Mouse (Mus musculus) left cerebral cortex, adult 2 months (tissue): ENCODE data around the gene Tex36. TPM values are rescaled to one million over a fixed set of nuclear protein-coding genes. Genes with fewer than 3 reads are reported as not detected.

Experiments used
- DNase-seq, 2 experiments: peaks; one replicate each; pipeline ENCODE4 v3.0.0; 2021 to 2022; ENCODE audit warnings: low spot score in 2 of 2, mixed read lengths in 1 of 2; ENCODE audit errors: extremely low spot score in 1 of 2
- H3K27ac ChIP-seq: fragments of 200-600 bp; 2 replicates; pipeline ENCODE4 v1.8.1; 2022
- H3K4me3 ChIP-seq: fragments of 200-600 bp; 2 replicates; pipeline ENCODE4 v1.8.1; 2022
- CTCF ChIP-seq: fragments of 200-600 bp; IDR thresholded peaks from 2 replicates; pipeline ENCODE4 v1.8.1; 2022; ENCODE audit warnings: antibody characterized with exemption, mild to moderate bottlenecking, moderate library complexity
- intact Hi-C: fragments of 180-260 bp; cut with DNase I; formaldehyde crosslinking; loops from one replicate; pipeline ENCODE4 v1.15.1; 2025
- total RNA-seq, 2 experiments: library from RNA; stranded (reverse); gene quantifications; 2 replicates each; pipeline ENCODE4 v1.2.3; 2021

Gene Tex36
- total RNA-seq, 2 experiments from 2014 or later = not detected

GRCm38 (mm10) chr7:133579491-133580295, 22.3 kb downstream of the Tex36 start:
- DNase-seq = peak; percentile 15 to 17
- peak; percentile 28 for TF ChIP-seq CTCF
- H3K4me3 ChIP-seq = no peak overlapping the region; the same call in 1 of the 2 replicates
- H3K27ac ChIP-seq = no peak overlapping the region
- intact Hi-C loops = no loop called here

GRCm38 (mm10) chr7:133576825-133577224, 25.1 kb downstream of the Tex36 start:
- DNase-seq = no peak
- Histone ChIP-seq H3K4me3 (no peak overlapping the region), H3K27ac (no peak overlapping the region)
- intact Hi-C loops = no loop called here
- TF ChIP-seq CTCF = no peak

- no peak overlapping the region for H3K27ac ChIP-seq
These were observed 25.7 kb downstream of the Tex36 start for GRCm38 (mm10) chr7:133576281-133576680.

GRCm38 (mm10) chr7:133571927-133572326, 30.0 kb downstream of the Tex36 start:
- H3K27ac ChIP-seq = no peak overlapping the region
- TF ChIP-seq CTCF = peak; percentile 39
- intact Hi-C loops = loop anchor here (5.0 kb wide), 1 partner anchor 540 kb away; no protein-coding TSS in a partner anchor
- DNase-seq = no peak
- no peak overlapping the region for H3K4me3 ChIP-seq

More at GRCm38 (mm10) chr7:133576281-133576680, 25.7 kb downstream of the Tex36 start:
- intact Hi-C loops = no loop called here
- no peak for DNase-seq
- H3K4me3 ChIP-seq = no peak overlapping the region
- no peak for TF ChIP-seq CTCF

- no peak for DNase-seq
- intact Hi-C loops = no loop called here
- no peak for TF ChIP-seq CTCF
- H3K27ac ChIP-seq = no peak overlapping the region
- H3K4me3 ChIP-seq = no peak overlapping the region
These were observed 32.6 kb downstream of the Tex36 start for GRCm38 (mm10) chr7:133569194-133569880.

GRCm38 (mm10) chr7:133564600-133564999, 37.4 kb downstream of the Tex36 start:
- Histone ChIP-seq H3K27ac (no peak overlapping the region), H3K4me3 (no peak overlapping the region)
- no peak for DNase-seq
- intact Hi-C loops = no loop called here
- TF ChIP-seq CTCF = no peak

- intact Hi-C loops = no loop called here
- no peak overlapping the region for H3K27ac ChIP-seq
- DNase-seq = no peak
- no peak for TF ChIP-seq CTCF
- no peak overlapping the region for H3K4me3 ChIP-seq
These were observed 38.7 kb downstream of the Tex36 start for GRCm38 (mm10) chr7:133563175-133563824.

- Histone ChIP-seq H3K27ac (no peak overlapping the region), H3K4me3 (no peak overlapping the region)
- intact Hi-C loops = no loop called here
- no peak for DNase-seq
- peak; percentile 54 for TF ChIP-seq CTCF
These were observed 46.0 kb downstream of the Tex36 start for GRCm38 (mm10) chr7:133555786-133556492.

- intact Hi-C loops = no loop called here
- DNase-seq = no peak
- no peak overlapping the region for H3K4me3 ChIP-seq
- TF ChIP-seq CTCF = no peak
- no peak overlapping the region for H3K27ac ChIP-seq
These were observed 49.5 kb downstream of the Tex36 start for GRCm38 (mm10) chr7:133552306-133552991.

- intact Hi-C loops = no loop called here
- TF ChIP-seq CTCF = no peak
- no peak for DNase-seq
- Histone ChIP-seq H3K4me3 (no peak overlapping the region), H3K27ac (no peak overlapping the region)
These were observed 51.0 kb downstream of the Tex36 start for GRCm38 (mm10) chr7:133551000-133551399.

GRCm38 (mm10) chr7:133548434-133548833, 53.5 kb downstream of the Tex36 start:
- no peak for DNase-seq
- no peak for TF ChIP-seq CTCF
- Histone ChIP-seq H3K27ac (no peak overlapping the region), H3K4me3 (no peak overlapping the region)
- intact Hi-C loops = no loop called here
